Mouse (Mus musculus) heart, embryonic 16.5 days (tissue): ENCODE results near the gene Agpat1. TPM values are rescaled to one million over a fixed set of nuclear protein-coding genes. Genes with fewer than 3 reads are reported as not detected.

Experiments
- ATAC-seq: fragments of 200-750 bp; cut with Nextera tagmentation; replicated peaks from 2 replicates; pipeline ENCODE4 v1.8.0; 2017; ENCODE audit warnings: moderate number of reproducible peaks; ENCODE audit not compliant: insufficient read depth, low FRiP score; ENCODE audit errors: extremely low read depth
- H3K27ac ChIP-seq: fragments of 300-500 bp; sonication (generic); 2 replicates; pipeline ENCODE4 v1.5.1; 2014; ENCODE audit warnings: mild to moderate bottlenecking, low read length, control low read depth, moderate library complexity
- H3K27me3 ChIP-seq: fragments of 300-500 bp; sonication (generic); 2 replicates; pipeline ENCODE4 v1.6.1; 2014; ENCODE audit warnings: low read length, mixed read lengths; ENCODE audit not compliant: control insufficient read depth, insufficient read depth
- H3K36me3 ChIP-seq: fragments of 300-500 bp; sonication (generic); 2 replicates; pipeline ENCODE4 v1.6.1; 2014; ENCODE audit not compliant: control insufficient read depth, insufficient read depth
- H3K4me1 ChIP-seq: fragments of 300-500 bp; sonication (generic); 2 replicates; pipeline ENCODE4 v1.6.1; 2014; ENCODE audit warnings: low read length, mixed read lengths; ENCODE audit not compliant: control insufficient read depth, insufficient read depth
- H3K4me2 ChIP-seq: fragments of 300-500 bp; sonication (generic); 2 replicates; pipeline ENCODE4 v1.6.1; 2014; ENCODE audit warnings: low read depth, mild to moderate bottlenecking, control low read depth, low read length
- H3K4me3 ChIP-seq: fragments of 300-500 bp; sonication (generic); 2 replicates; pipeline ENCODE4 v1.5.1; 2014; ENCODE audit warnings: mild to moderate bottlenecking, control low read depth, low read length
- H3K9ac ChIP-seq: fragments of 300-500 bp; sonication (generic); 2 replicates; pipeline ENCODE4 v1.6.1; 2014; ENCODE audit warnings: low read length, control low read depth
- H3K9me3 ChIP-seq: fragments of 300-500 bp; sonication (generic); replicated peaks from 2 replicates; pipeline ENCODE4 v1.6.1; 2016; ENCODE audit warnings: low read length; ENCODE audit not compliant: control insufficient read depth
- WGBS: fragments of 180-500 bp; shearing (Covaris S2); extraction: QIAGEN DNeasy Blood & Tissue Kit; methylation state at CpG from one replicate; pipeline ENCODE4 v1.1.7; 2014; 5-methylcytosine and 5-hydroxymethylcytosine counted together
- polyA plus RNA-seq: library from polyadenylated mRNA; unstranded; fragments of >200 nt; fragmentation: Nextera tagmentation; extraction: Ambion mirVana; gene quantifications from 2 replicates; pipeline ENCODE4 v1.2.1, GENCODE M21; 2015

Agpat1 gene
- polyA plus RNA-seq, 1 experiment from 2014 or later: 47.9 TPM

DNA sequence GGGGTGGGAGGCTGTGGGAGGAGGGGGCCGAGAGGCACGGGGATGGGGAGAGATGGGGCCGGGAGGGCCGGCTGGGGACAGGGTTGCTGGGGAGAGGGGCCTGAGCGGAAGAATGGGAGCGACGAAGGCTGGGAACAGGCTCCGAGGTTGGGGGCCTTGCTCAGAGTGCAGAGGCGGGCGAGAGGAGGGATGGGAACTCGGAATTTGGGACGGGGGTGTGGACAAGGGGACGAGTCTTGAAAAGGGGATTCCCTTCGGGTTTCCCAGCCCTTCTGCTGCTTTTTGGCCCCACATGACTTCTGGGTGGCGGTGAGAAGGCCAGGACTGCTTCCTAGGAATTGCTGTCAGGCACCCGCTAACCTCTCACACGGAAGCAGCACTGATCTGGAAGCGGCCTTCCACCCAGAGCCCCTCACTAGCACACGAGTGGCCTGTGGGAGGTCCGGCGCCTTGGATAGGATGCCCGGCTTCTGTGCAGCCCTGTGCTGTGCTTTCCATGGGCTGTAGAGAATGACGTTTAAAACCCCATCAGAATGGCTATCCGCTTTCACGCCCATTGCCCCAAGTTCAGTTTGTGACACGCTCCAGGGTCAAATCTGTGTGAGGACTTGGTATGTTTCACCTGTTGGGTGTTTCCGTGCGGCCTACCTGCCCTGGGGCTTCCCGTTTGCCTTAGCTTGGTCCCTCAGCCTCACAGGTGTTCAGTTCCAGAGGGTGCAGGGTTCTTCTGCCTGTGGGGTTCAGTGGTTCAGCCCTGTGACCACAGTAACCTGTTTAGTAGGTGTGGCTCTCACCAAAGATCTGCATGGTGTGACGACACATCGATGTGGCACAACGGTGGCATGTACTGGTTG lies 2.4 kb downstream of the Agpat1 start:
- Histone ChIP-seq H3K9me3 (no peaks in the 10 kb centered on the region), H3K4me2 (peak overlapping the region; percentile 89), H3K27me3 (no peaks in the 10 kb centered on the region), H3K4me3 (peak overlapping the region; percentile 83), H3K9ac (peak overlapping the region; percentile 93), H3K27ac (peak overlapping the region; percentile 96), H3K4me1 (peaks cover 47% of the 10 kb centered on the region), H3K36me3 (peaks cover 11% of the 10 kb centered on the region; the same call in 1 of the 2 replicates)
- ATAC-seq: no peak
- 13% methylated on average over 32 of the region's 32 CpGs for WGBS

- ATAC-seq: no peak
- H3K9me3 ChIP-seq: no peaks in the 10 kb centered on the region
- peaks cover 20% of the 10 kb centered on the region for H3K36me3 ChIP-seq
- H3K27me3 ChIP-seq: no peaks in the 10 kb centered on the region
- WGBS: 70% methylated on average over 7 of the region's 7 CpGs
- H3K4me2 ChIP-seq: no peak overlapping the region
- peaks cover 38% of the 10 kb centered on the region for H3K4me1 ChIP-seq
- H3K9ac ChIP-seq: no peak overlapping the region
- H3K27ac ChIP-seq: no peak overlapping the region
- no peak overlapping the region for H3K4me3 ChIP-seq
Observed at GRCm38 (mm10) chr17:34607997-34608396, 3.9 kb downstream of the Agpat1 start.

- 92% methylated on average over 8 of the region's 8 CpGs for WGBS
- Histone ChIP-seq H3K4me1 (peaks cover 27% of the 10 kb centered on the region), H3K4me3 (no peak overlapping the region), H3K4me2 (no peak overlapping the region), H3K27me3 (no peaks in the 10 kb centered on the region), H3K36me3 (peaks cover 24% of the 10 kb centered on the region), H3K27ac (no peak overlapping the region), H3K9ac (no peak overlapping the region), H3K9me3 (no peaks in the 10 kb centered on the region)
- no peak for ATAC-seq
Observed at GRCm38 (mm10) chr17:34611050-34611449, 7.0 kb downstream of the Agpat1 start.

DNA sequence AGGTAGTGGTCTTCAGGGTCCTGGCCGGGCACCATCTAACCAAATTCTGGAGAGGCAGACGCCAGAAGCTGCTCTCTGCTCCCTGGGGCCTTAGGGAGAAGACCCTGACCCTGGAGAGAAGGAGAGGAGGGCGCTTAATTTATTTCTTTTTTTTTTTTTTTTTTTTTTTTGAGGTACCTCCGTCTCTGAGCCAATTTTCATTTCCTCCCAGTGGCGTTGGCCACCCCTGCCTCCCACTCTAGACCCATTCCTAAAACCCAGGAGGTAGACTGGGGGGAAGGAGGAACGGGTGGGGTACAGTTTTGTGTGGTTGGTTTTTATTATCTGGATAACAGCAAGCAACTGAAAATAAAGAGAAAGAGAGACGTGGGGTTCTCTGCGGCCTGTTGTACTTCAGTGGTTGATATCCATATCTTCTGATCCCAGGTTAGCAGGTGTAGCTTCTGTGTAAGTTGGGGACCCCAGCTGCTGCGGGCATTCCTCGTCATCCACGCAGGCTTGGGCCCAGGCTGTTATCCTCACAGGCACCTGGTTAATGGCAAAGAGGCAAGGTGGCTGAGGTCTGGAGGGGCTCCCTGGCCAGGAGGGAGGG lies 9.1 kb downstream of the Agpat1 start:
- 85% methylated on average over 11 of the region's 11 CpGs for WGBS
- H3K9me3 ChIP-seq: no peaks in the 10 kb centered on the region
- H3K36me3 ChIP-seq: peaks cover 24% of the 10 kb centered on the region
- H3K4me2 ChIP-seq: no peak overlapping the region
- H3K4me1 ChIP-seq: peaks cover 10% of the 10 kb centered on the region
- no peak overlapping the region for H3K4me3 ChIP-seq
- no peak overlapping the region for H3K9ac ChIP-seq
- no peaks in the 10 kb centered on the region for H3K27me3 ChIP-seq
- H3K27ac ChIP-seq: no peak overlapping the region
- no peak for ATAC-seq

DNA sequence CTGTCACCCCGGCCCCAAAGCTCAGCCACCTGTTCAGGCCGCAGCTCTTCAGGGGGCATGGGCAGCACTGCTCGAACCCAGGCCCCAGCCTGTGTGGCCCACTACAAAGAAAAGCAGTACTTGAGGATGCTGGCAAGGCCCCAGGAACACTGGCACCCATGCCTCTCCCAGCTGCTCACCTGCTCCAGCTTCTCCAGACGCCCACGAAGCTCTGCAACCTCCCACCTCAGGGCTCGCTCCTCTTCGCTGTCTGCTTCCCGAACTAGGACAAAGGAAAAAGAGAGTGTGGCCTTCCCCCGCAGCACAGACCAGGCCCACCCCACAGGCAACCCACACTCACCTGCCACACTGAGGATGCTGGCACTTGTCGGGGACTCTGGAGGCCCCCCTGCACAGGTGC lies 9.8 kb downstream of the Agpat1 start:
- Histone ChIP-seq H3K27me3 (no peaks in the 10 kb centered on the region), H3K9ac (no peak overlapping the region), H3K27ac (no peak overlapping the region), H3K4me2 (no peak overlapping the region), H3K9me3 (no peaks in the 10 kb centered on the region), H3K4me1 (peaks cover 4% of the 10 kb centered on the region), H3K4me3 (no peak overlapping the region), H3K36me3 (peaks cover 24% of the 10 kb centered on the region)
- WGBS: 88% methylated on average over 10 of the region's 10 CpGs
- no peak for ATAC-seq

DNA sequence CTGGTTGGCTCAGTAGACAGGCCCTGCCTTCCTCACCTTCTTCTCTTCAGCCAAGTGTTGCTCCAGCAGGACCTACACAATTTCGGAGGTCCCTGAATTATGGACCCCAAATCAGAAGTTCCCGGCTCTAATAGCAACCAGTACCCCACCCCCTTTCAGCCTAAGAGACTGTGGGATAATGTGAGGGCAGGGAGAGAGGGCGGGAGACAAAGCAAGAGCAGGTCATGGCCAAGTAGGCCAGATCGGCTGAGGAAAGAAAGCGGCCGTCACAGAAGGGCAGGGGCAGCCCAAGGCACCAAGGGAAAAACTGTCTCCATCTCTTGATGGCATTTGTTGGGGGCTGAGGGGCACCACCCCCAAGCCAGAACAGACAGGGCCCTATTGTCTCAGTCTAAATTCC lies 11.8 kb downstream of the Agpat1 start, which contains the start of gene Egfl8:
Gene Egfl8 (minus strand): TSS at position 101 of the 400 bp plus-strand sequence.
- Histone ChIP-seq H3K27me3 (no peaks in the 10 kb centered on the region), H3K4me2 (no peak within 1 kb of the TSS), H3K9me3 (no peaks in the 10 kb centered on the region), H3K4me3 (no peak within 1 kb of the TSS), H3K27ac (no peak within 1 kb of the TSS), H3K9ac (no peak within 1 kb of the TSS), H3K36me3 (peaks cover 27% of the 10 kb centered on the region), H3K4me1 (no peaks in the 10 kb centered on the region)
- 70% methylated on average over 6 of the region's 6 CpGs for WGBS
- no peak for ATAC-seq

DNA sequence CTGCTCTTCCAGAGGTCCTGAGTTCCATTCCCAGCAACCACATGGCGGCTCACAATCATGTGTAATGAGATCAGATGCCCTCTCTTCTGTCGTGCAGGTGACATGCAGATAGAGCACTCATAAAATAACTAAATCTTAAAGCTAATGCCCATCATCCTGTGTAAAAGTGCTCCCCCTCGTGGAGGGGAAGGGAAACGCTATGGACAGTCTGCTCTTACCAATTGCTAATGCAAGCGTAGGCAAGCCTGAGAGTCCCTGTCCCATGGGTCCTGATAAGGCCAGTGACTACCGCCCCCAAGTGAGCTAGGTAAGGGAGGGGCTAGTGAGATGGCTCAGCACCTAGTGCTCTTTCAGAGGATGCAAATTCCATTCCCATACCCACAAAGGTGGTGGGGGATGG lies 14.9 kb downstream of the Agpat1 start:
- ATAC-seq: no peak
- WGBS: 21% methylated on average over 6 of the region's 6 CpGs
- H3K27ac ChIP-seq: no peak overlapping the region
- H3K9ac ChIP-seq: no peak overlapping the region
- H3K36me3 ChIP-seq: peaks cover 26% of the 10 kb centered on the region
- no peak overlapping the region for H3K4me3 ChIP-seq
- no peaks in the 10 kb centered on the region for H3K27me3 ChIP-seq
- no peaks in the 10 kb centered on the region for H3K9me3 ChIP-seq
- no peaks in the 10 kb centered on the region for H3K4me1 ChIP-seq
- H3K4me2 ChIP-seq: no peak overlapping the region

GRCm38 (mm10) chr17:34621006-34621405 lies 16.9 kb downstream of the Agpat1 start:
- Histone ChIP-seq H3K27me3 (no peaks in the 10 kb centered on the region), H3K4me2 (no peak overlapping the region), H3K4me1 (peaks cover under 1% of the 10 kb centered on the region), H3K27ac (no peak overlapping the region), H3K4me3 (no peak overlapping the region), H3K9me3 (no peaks in the 10 kb centered on the region), H3K9ac (no peak overlapping the region), H3K36me3 (peaks cover 23% of the 10 kb centered on the region)
- ATAC-seq: no peak
- 87% methylated on average over 8 of the region's 8 CpGs for WGBS

DNA sequence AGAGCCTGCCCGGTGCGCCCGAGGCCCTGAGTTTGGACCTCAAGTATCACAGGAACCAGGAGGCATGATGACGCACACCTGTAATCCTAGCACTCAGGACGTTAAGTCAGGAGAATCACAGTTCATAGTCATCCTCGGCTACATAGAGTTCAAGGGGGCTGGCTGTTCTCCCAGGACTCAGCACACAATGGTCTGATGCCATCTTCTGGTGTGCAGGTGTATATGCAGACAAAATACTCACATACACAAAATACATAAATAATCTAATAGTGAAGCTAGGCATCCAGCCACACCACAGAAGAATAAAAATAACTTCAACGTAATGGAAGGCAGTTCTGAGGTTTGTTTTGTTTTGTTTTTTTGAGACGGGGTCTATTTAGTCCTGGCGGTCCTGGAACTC lies 19.1 kb downstream of the Agpat1 start:
- Histone ChIP-seq H3K9ac (no peak overlapping the region), H3K27ac (no peak overlapping the region), H3K4me1 (peaks cover 9% of the 10 kb centered on the region), H3K4me3 (no peak overlapping the region), H3K36me3 (peaks cover 18% of the 10 kb centered on the region), H3K4me2 (no peak overlapping the region), H3K27me3 (no peaks in the 10 kb centered on the region), H3K9me3 (no peaks in the 10 kb centered on the region)
- 84% methylated on average over 9 of the region's 9 CpGs for WGBS
- ATAC-seq: no peak
